Mouse (Mus musculus): ENCODE results near the gene Lrrc26. TPM values are rescaled to one million over a fixed set of nuclear protein-coding genes. Genes with fewer than 3 reads are reported as not detected.
"Not testable (repeated sequence)": the region's sequence is repeated elsewhere in the genome, so short reads cannot be mapped to it uniquely, and the experiment has no call there.

Lrrc26 gene
- not detected for total RNA-seq (2021)

GRCm38 (mm10) chr2:25289651-25290050 lies at the start of gene Lrrc26:
Lrrc26 (plus strand) TSS chr2:25289915.
- DNase-seq (ENCODE audit: low spot score in 2 of 2) = peak in 1 of 2 experiments; percentile 50
- intact Hi-C loops (cut with DNase I) = no loop called here

- intact Hi-C loops (cut with DNase I) = no loop called here
- DNase-seq (ENCODE audit: low spot score in 2 of 2) = no peak
These were observed 49.4 kb upstream of the Lrrc26 start for GRCm38 (mm10) chr2:25240310-25240709.

DNA sequence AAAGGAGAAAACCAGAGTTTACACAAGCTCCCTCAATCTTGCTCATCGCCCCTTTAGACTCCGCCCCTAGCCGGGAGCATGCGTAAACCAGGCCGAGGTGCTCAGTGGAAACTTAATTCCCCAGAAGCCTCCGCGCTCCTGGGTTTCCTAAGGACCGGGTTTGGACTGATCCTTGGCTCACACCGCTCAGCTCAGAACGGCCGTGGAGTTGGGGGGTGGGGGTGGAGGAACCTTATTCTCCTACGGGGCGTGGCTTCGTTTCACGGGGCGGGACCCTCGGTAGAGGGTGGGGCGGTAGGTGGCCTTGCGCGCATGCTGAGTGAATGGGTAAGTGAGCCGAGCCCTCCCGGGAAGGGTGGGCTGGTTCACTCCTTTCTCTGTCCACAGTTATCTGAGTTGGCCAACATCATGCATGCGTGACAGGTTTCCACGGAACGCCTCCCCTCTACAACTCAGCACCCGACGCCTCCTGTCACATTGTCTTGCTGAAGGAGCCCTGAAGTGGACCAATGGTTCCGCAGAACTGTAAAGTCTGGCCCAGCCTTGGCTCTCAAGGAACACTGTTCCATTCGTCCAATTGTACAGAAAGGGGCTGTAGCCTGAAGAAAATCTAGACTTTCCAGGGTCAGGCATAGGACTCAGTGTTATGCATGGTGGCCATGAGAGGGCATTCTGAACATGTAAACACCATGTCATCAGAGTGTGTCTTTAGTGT lies 48.8 kb upstream of the Lrrc26 start:
- peak; percentile 72 to 85 for DNase-seq (ENCODE audit: low spot score in 2 of 2)
- intact Hi-C loops (cut with DNase I) = no loop called here

- intact Hi-C loops (cut with DNase I) = no loop called here
- DNase-seq (ENCODE audit: low spot score in 2 of 2) = no peak
These were observed 48.3 kb upstream of the Lrrc26 start for GRCm38 (mm10) chr2:25241438-25241775.

GRCm38 (mm10) chr2:25242101-25242506 lies 47.6 kb upstream of the Lrrc26 start, which contains the start of the genes Rnf208 and Cysrt1:
Rnf208 (plus strand) TSS chr2:25242255.
Cysrt1 (minus strand) TSS chr2:25242452.
- peak; percentile 54 to 55 for DNase-seq (ENCODE audit: low spot score in 2 of 2)

DNA sequence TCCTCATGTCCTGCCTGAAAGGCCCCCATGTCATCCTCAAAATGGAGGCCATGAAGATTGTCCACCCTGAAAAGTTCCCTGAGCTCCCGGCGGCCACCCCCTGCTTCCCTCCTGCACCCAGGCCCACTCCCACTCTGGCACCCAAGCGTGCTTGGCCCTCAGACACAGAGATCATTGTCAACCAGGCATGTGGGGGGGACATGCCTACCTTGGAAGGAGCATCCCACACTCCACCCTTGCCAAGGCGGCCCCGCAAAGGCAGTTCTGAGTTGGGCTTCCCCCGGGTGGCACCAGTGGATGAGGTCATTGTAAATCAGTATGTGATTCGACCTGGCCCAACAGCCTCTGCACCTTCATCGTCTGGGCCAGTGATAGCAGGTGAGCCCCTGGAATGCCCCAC lies 46.4 kb upstream of the Lrrc26 start:
- intact Hi-C loops (cut with DNase I) = no loop called here
- DNase-seq (ENCODE audit: low spot score in 2 of 2) = no peak

More at GRCm38 (mm10) chr2:25242101-25242506, 47.6 kb upstream of the Lrrc26 start, which contains the start of the genes Rnf208 and Cysrt1:
- intact Hi-C loops (cut with DNase I) = no loop called here

DNA sequence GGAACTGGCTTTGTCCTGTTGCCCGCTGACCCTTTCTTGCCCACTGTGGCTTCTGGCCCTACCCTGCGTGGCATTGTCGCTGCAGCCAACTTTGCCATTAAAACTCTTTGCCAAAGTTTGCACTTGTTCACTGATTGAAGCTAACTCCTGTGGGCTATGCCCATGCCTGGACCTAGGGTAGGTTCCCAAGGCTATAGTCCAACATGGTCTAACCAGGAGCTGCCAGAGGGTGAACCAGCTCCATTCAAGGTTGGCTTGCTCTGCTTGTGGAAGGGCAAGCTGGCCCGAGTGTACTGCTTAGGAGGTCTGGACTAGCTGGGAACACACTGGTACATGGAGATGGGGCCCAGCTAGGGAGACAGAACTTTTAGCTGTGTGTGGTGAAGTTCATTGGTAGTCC lies 45.6 kb upstream of the Lrrc26 start:
- DNase-seq (ENCODE audit: low spot score in 2 of 2) = no peak
- intact Hi-C loops (cut with DNase I) = no loop called here

DNA sequence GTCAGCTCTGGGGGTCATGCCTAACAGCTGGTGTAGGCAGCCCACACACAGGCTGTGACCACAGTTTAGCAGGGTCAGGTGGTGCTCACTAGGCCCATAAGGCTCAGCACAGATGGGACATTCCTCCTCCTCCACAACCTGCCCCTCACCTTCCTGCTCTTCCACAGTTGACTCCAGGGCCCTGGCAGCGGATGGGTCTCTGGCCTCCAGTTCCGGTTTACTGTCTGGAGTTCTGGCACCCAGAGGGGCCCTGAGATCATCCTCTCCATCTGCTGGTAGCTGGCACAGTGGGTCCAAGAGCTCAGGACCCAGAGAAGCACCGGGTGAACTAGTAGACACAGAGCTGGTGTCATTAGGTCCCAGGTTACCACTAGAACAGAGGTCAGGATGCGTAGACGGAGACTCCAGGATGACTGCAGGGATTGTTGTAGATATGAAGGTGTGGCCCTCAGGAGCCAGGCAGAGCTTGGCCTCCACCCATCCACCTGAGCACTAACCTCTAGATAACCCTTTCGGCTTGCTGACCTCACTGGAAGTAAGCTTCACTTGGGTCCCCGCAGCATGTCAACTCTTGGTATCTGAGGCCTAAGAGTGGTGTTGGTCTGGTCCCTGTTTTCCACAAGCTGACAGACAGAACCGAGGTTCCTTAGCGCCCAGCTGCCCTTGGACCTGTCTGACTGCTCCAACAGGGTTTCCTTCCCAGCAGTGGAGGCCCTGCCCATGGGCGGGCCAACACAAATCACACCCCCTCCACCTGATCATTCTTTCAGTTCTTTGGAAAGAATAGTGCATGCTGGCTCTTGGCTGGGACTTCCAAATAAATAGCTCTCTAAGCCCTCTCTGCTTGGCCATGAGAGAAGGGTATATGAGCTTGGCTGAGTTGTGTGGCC lies 43.3 kb upstream of the Lrrc26 start, which contains the start of gene AL732309.1:
Gene AL732309.1 (minus strand): TSS at position 681 of the 890 bp plus-strand sequence.
- intact Hi-C loops (cut with DNase I) = no loop called here
- no peak for DNase-seq (ENCODE audit: low spot score in 2 of 2)

DNA sequence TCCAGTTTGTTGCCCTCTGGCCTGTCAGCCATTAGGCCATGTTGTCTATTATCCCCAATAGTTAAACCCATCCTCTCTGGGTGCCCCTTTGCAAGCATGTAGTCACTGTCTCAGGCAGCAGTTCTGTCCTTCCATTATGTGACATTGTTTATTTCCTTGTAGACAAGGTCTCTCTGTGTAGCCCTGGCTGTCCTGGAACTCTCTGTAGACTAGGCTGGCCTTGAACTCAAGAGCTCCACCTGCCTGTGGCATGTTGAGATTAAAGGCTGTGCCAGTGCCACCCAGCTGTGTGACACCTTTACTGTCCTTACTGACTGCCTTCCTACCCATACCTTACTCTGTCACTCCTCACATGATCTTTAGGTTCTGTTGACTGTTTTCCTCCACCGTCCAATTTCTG lies 37.4 kb upstream of the Lrrc26 start:
- DNase-seq (ENCODE audit: low spot score in 2 of 2) = no peak
- intact Hi-C loops (cut with DNase I) = no loop called here

GRCm38 (mm10) chr2:25255284-25255779 lies 34.4 kb upstream of the Lrrc26 start, which contains the start of gene Tmem203:
Tmem203 (plus strand) TSS chr2:25255439.
- DNase-seq (ENCODE audit: low spot score in 2 of 2) = peak; percentile 83 to 90
- intact Hi-C loops (cut with DNase I) = loop anchor here (2.0 to 5.0 kb wide), 2 partner anchors 31 to 63 kb away; partner anchors contain the start of gene Tubb4b

- intact Hi-C loops (cut with DNase I) = loop anchor here (5.0 kb wide), 1 partner anchor 64 kb away; no protein-coding TSS in a partner anchor
- not testable (repeated sequence) for DNase-seq (ENCODE audit: low spot score in 2 of 2)
These were observed 33.1 kb upstream of the Lrrc26 start for GRCm38 (mm10) chr2:25256443-25257109.

DNA sequence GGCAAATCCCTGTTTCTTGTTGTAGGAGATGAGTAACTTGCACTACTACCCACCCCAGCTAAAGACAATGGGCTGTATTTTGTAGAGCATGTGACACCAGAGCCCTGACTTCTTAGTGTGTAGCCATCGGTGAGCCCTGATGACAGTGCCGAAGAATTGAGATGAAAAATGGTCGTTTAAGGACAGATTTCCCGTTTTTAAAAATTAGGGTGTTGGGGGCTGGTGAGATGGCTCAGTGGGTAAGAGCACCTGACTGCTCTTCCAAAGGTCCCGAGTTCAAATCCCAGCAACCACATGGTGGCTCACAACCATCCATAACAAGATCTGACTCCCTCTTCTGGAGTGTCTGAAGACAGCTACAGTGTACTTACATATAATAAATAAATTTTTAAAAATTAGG lies 32.5 kb upstream of the Lrrc26 start:
- intact Hi-C loops (cut with DNase I) = loop anchor here (5.0 kb wide), 1 partner anchor 65 kb away; no protein-coding TSS in a partner anchor
- DNase-seq (ENCODE audit: low spot score in 2 of 2) = not testable (repeated sequence)

- intact Hi-C loops (cut with DNase I) = loop anchor here (5.0 kb wide), 1 partner anchor 67 kb away; no protein-coding TSS in a partner anchor
- DNase-seq (ENCODE audit: low spot score in 2 of 2) = no peak
These were observed 30.8 kb upstream of the Lrrc26 start for GRCm38 (mm10) chr2:25258887-25259286.

- peak; percentile 30 to 61 for DNase-seq (ENCODE audit: low spot score in 2 of 2)
- intact Hi-C loops (cut with DNase I) = no loop called here
These were observed 27.8 kb upstream of the Lrrc26 start for GRCm38 (mm10) chr2:25261870-25262269.

DNA sequence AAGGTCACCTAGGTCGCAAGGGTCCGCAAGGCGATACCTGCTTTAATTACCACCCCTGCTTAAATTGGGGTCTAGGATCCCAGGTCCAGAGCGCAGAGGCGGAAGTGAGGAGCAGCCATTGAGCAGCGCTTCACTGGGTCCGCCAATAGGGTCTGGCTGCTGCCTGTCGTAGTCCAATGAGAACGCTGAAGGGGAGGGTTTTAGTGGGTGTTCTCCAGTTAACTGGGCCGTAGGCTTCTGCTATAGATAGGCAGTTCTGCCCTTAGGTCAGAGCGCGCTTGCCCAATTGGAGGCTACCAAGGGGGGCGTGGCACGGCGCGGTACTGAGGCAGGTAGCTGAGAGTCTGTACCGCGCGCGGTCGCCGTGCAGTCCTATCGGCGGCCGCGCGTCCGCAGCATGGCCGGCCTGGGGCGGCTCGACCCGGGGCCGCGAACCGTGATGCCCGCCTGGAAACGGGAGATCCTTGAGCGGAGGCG lies 27.4 kb upstream of the Lrrc26 start, which contains the start of gene Tprn:
Gene Tprn (plus strand): TSS at position 328 of the 477 bp plus-strand sequence.
- intact Hi-C loops (cut with DNase I) = no loop called here
- DNase-seq (ENCODE audit: low spot score in 2 of 2) = peak; percentile 93 to 99

DNA sequence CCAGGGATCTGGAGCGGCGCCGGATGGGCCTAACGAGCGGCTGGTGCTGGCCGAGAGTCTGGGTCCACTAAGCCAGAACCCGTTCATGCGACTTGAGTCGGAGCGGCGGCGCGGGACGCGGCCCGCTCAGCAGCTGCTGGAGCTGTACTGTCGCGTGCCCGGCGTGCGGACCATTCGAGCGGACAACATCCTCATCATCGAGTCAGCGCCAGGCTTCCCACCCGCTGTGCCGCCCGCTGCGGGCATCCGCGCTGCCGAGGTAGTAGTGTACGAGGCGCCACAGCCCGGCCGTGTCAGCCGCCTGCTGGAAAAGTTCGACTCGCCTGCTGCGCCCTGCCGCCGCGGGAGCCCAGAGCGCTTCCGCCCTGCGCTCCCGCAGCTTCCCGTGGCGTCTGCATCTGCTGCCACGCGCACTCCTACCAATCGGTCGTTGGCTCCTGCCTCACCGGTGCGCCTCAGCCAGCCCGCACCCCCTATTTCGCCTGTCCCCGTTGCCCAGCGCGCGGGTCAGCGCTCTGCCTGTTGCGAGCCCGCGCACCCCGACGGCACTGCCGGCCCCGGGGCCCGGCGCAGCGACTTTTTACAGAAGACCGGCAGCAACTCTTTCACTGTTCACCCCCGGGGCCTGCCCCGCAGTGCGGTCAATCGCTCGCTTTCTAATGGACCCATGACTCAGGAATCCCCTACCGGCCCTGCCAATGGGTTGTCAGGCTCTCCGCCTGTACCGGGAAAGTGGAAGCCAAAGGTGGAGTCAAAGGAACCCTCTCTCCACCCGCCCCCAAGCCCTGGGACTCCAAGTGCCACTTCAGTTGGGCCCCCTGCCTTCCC lies 26.7 kb upstream of the Lrrc26 start:
- DNase-seq (ENCODE audit: low spot score in 2 of 2) = no peak
- intact Hi-C loops (cut with DNase I) = loop anchor here (1.0 kb wide), 1 partner anchor 8 kb away; no protein-coding TSS in a partner anchor

GRCm38 (mm10) chr2:25263623-25264285 lies 26.0 kb upstream of the Lrrc26 start:
- intact Hi-C loops (cut with DNase I) = loop anchor here (1.0 kb wide), 1 partner anchor 8 kb away; no protein-coding TSS in a partner anchor
- DNase-seq (ENCODE audit: low spot score in 2 of 2) = no peak

- intact Hi-C loops (cut with DNase I) = no loop called here
- DNase-seq (ENCODE audit: low spot score in 2 of 2) = no peak
These were observed 25.4 kb upstream of the Lrrc26 start for GRCm38 (mm10) chr2:25264286-25264660.

Measured in left cerebral cortex, postnatal 25 days (tissue).